Mouse (Mus musculus): ENCODE data around the gene Galnt15. TPM values are rescaled to one million over a fixed set of nuclear protein-coding genes. Genes with fewer than 3 reads are reported as not detected.

Gene Galnt15
- polyA plus RNA-seq, 1 experiment = 1.5 TPM

DNA sequence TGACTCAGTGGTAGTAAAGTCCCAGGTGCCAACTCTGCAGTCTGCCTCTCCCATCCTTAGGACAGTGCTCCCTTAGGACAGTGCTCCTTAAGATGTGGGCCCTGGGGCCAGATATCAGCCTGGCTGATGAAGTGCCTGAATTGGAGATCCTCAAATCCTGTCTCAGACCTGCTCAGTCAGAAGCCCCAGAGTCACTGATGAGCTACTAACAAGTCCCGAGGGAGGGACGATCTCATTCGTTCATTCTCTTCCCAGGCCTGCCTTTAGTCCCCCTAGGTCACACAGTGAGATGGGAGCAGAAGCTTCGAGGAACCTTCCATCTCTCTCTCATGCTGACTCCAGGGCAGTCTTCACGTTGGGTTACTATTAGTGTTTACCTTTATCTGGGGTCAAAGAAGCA, 1.3 kb downstream of the Galnt15 start:
- no peak for DNase-seq (ENCODE audit: extremely low spot score in 1 of 2, low spot score in 1 of 2)

- DNase-seq (ENCODE audit: extremely low spot score in 1 of 2, low spot score in 1 of 2) = peak; percentile 51 to 85
Measured at GRCm38 (mm10) chr14:32032522-32032921, 3.7 kb downstream of the Galnt15 start.

- no peak for DNase-seq (ENCODE audit: extremely low spot score in 1 of 2, low spot score in 1 of 2)
Measured at GRCm38 (mm10) chr14:32036482-32036881, 7.7 kb downstream of the Galnt15 start.

- no peak for DNase-seq (ENCODE audit: extremely low spot score in 1 of 2, low spot score in 1 of 2)
Measured at GRCm38 (mm10) chr14:32037661-32038252, 9.0 kb downstream of the Galnt15 start.

DNA sequence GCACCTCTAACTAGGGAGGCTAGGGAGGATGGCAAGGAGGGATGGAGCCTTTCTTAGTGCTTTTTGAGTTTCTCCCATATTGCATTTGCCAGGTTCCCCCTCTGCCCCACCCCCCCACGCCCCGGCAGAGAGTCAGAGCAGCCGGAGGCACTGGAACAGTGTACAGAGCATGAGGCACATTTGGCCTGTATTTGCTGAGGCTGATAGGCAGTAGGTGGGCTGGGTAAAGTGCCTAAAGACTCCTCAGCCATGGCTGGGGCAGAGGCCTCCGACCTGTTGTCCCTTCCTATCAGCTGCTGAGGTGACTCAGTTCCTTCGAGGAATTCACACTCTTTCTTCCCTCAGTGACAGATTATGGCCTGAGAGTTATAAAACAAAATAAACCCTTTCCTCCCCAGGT, 13.3 kb downstream of the Galnt15 start:
- DNase-seq (ENCODE audit: extremely low spot score in 1 of 2, low spot score in 1 of 2) = no peak

DNA sequence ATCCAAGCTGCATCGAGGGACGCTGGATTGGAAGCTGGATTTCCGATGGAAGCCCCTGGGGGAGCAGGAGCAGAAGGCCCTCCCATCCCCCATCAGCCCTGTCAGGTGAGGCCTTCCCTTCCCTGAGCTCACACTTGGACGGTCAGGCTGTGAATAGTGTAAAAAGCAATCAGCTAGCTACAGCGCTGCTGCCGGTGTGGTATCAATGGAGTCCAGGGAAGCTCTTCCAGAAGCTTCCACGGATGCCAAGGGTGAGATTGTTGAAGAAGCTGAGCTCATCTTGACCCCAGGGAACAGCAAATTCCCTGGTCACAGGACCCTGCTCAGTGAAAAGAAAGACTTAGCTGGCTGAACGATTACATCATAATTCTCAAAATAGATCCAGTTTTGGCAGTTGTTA, 17.6 kb downstream of the Galnt15 start:
- DNase-seq (ENCODE audit: extremely low spot score in 1 of 2, low spot score in 1 of 2) = no peak

DNA sequence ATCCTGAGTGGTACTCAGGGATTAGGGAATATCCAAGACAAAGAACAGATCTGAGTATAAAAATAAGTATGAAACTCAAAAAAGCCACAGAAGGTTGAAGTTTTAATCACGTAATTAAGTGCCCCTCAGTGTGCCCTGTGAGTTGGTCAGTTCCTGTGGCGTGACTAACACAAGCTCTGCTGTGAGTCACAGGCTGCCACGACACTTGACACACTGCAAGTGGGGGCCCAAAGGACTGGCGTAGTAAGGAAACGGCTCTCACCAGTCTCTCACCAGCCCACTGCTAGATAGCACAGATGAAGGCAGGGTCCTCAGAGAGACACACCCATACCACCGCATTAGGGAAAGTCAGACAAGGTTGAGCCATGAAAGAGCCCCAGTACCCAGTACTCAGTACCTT, 21.4 kb downstream of the Galnt15 start:
- DNase-seq (ENCODE audit: extremely low spot score in 1 of 2, low spot score in 1 of 2) = no peak

DNA sequence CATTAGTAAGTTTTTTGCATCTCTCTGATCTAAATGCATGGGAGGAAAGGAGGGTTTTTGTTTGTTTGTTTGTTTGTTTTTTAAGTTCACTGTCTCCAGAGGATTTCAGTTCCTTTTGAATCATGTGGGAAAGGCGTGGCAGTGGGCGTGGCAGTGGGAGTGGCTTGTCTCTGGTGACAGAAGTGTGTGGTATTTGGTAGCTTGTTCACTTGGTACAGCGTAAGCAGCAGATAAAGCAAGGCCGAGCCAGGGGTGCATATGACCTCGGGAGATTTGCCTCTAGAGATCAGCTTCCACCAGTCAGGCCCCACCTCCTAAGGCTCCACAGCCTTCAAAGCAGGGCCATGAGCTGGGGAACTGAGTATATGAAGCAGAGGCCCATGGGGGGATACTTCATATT, 25.1 kb downstream of the Galnt15 start:
- DNase-seq (ENCODE audit: extremely low spot score in 1 of 2, low spot score in 1 of 2) = no peak

DNA sequence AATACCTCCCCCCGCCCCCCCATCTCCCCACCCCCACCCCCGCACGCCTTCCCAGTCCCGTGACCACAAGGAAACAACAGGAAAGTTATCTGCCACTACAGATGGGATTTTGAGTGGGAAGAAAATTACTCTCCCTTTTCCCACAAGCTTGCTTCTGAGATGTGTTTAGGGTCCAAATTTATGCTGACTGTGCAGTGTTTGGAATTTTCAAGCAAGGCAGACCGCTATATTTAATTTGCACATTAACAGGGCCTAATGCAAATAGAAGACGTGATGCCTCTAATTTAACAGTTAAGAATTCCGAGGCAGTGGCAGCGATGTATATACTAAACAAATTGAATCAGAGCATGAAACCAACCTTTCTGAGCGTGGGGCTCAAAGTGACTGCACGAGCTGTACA, 26.0 kb downstream of the Galnt15 start:
- DNase-seq (ENCODE audit: extremely low spot score in 1 of 2, low spot score in 1 of 2) = no peak

DNA sequence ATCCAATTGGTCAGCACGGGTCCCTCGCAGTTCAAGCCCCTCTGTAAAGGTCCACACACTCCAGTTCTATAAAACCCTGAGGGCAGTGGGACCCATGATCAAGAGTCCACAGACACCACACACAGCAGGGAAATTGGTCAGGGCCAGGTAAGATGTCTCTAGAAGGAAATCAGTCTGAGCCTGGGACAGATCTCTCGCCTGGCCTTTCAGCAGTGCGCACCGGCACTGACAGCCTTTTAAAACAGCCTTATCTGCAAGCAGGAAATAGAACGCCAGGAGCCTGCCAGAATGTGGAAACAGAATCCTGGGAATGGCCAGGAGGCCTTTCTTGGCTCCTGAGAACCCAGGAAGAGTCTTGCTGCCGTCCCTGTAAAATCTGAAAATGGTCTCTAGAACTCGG, 27.0 kb downstream of the Galnt15 start:
- no peak for DNase-seq (ENCODE audit: extremely low spot score in 1 of 2, low spot score in 1 of 2)

DNA sequence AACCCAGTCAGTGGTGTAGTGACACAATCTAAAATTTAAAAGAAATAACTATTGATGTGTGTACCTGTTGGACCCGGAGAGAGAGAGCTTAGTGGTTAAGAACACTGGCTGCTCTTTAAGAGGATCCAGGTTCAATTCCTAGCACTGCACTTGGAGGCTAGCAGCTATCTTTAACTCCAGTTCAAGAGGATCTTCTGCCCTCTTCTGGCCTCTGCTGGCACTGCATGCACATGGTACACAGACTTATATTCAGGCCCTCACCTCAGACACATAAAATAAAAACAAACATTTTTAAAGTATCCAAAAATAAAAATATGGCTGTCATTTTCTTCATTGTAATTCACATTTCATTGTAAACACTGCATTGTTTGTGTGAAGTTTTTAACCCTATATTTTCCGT, 27.9 kb downstream of the Galnt15 start:
- DNase-seq (ENCODE audit: extremely low spot score in 1 of 2, low spot score in 1 of 2) = peak in 1 of 2 experiments; percentile 25

DNA sequence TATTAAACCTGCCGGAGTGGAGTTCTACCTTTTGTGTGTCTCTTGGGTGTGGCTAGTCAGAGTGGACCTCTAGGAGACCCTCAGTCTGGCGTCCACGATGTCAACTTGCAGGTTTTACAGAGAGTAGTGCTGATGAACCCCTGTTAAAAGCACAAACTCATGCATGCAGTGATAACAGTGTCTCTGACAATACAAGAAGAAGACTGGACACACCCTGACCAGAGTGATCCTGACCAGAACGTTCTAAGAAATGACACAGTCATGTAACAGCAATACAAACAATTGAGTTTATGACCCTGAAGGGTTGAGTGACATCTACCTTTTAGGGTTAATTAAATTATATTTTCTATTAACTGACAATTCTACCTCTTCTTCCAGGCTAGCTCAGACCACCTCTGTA, 28.9 kb downstream of the Galnt15 start:
- no peak for DNase-seq (ENCODE audit: extremely low spot score in 1 of 2, low spot score in 1 of 2)

- no peak for DNase-seq (ENCODE audit: extremely low spot score in 1 of 2, low spot score in 1 of 2)
Measured at GRCm38 (mm10) chr14:32061398-32061797, 32.6 kb downstream of the Galnt15 start.

DNA sequence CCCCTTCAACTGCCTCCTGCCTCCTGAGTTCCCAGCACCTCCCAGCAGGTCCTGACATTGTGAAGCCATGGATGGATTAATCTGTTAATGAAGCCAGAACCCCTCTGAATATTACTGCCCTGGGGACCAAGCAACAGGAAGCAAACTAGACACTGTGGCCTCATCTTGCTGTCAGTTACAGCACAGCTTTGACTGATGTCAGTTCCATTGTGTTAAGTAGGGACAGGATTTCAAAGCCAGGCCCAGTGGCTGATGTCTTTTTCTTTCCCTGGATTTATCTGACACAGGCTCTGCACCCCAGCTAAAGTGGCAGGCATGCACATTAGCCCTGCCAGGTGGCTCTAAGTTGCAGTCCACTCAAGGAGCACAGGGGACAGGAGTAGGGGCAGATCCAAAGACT, 44.0 kb downstream of the Galnt15 start:
- no peak for DNase-seq (ENCODE audit: extremely low spot score in 1 of 2, low spot score in 1 of 2)

DNA sequence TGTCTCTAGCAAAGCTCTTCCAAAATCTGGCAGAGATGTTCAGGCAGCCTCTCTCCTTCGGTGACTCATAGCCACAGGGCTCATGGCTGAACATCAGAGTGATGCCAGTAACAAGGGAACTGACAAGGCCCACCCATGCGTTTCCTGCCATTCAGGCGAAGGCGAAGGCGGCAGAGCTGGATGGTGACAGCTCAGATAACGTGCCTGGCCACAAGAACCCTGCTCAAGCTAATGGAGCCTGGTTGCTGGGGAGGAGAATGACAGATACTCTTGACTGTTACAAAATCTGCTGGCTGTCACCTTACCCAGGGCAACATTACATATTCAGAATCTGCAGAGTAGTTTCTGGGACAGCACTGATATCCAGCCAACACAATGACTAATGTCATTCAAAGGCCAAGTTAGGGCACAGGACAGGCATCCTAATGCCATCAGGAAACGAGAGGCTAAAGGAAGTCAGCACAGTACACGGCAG, 44.5 kb downstream of the Galnt15 start:
- DNase-seq (ENCODE audit: extremely low spot score in 1 of 2, low spot score in 1 of 2) = peak; percentile 58 to 80

DNA sequence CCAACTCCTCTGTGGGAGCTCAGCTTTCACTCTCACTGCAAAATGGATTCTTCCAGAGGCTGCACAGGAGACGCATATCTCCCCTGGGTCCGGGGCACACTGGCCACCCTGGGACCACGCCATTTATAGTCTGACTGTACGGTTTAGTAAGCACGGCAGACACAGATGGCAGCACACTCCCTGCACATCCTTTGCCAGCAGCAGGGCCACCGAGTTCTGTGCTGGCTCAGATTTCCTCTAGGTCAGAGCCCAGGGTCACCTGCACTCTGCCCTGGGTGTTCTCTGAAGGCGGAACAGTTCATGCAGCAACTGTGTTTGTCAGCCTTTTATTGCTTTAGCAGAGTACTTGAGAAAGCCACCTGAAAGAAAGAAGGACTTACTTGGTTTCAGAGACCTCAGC, 45.1 kb downstream of the Galnt15 start:
- no peak for DNase-seq (ENCODE audit: extremely low spot score in 1 of 2, low spot score in 1 of 2)

- peak in 1 of 2 experiments; percentile 75 for DNase-seq (ENCODE audit: extremely low spot score in 1 of 2, low spot score in 1 of 2)
Measured at GRCm38 (mm10) chr14:32076896-32077575, 48.2 kb downstream of the Galnt15 start.

GRCm38 (mm10) chr14:32081026-32081425, 52.2 kb downstream of the Galnt15 start:
- DNase-seq (ENCODE audit: extremely low spot score in 1 of 2, low spot score in 1 of 2) = peak in 1 of 2 experiments; percentile 45

DNA sequence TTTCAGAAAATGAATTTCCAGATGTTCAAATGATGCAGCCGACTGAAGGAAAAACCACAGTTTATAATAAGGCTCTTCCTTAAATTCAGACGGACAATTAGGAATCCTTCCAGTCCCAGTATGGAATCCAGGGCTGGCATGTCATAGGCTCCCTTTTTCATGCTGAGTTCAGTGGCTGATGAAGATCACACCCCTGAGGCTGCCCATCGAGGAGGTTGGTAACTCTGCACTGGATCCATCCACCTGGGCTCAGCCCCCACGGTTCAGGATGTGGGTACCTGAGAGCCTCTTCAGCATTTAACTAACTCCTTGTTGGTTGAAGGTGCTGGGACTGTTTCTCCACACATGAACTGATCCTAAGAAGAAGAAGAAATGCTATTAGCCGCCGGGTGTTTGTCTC, 54.1 kb downstream of the Galnt15 start:
- DNase-seq (ENCODE audit: extremely low spot score in 1 of 2, low spot score in 1 of 2) = no peak

- DNase-seq (ENCODE audit: extremely low spot score in 1 of 2, low spot score in 1 of 2) = no peak
Measured at GRCm38 (mm10) chr14:32083466-32083865, 54.7 kb downstream of the Galnt15 start.

DNA sequence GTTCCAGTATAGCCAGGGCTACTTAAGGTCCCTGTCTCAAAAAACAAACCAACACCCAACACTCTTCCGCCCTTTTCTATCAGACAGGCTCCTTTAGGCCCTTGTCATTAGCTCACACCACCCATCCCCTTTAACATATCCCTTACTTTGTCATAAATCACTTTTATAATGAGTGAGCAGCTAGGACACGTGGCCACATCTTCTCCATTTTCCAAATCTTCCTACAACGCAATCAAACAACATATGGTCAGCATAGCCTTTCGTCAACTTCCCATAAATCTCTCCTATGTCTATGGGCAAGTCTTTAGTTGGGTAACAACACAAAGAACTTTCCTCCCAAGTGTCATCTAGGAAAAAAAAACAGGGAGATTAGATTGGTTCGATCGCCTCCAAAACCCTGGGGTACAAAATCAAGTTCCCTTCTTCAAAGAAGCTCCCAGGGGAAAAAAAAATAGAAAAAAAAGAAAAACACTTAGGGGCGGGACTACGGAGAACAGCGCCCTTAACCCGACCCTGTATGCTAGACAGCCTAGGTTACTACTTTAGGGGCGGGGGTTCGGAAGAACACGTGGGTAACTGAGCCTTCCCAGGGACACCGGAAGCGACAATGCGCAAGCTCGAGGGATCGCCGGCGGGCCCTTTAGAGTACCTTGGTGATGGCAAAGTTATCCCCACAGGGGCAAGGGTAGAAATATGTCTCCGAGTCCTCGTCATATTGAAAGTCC, 56.1 kb downstream of the Galnt15 start, which contains the start of gene Oxnad1:
Oxnad1 (plus strand) TSS at position 614 of the 725 bp plus-strand sequence.
- DNase-seq (ENCODE audit: extremely low spot score in 1 of 2, low spot score in 1 of 2) = no peak

All from frontal cortex, adult 2 months (tissue).